Mouse (Mus musculus) brain, adult 2 months (tissue): ENCODE results near the gene Trcg1.

Experiments
- DNase-seq: peaks from one replicate; pipeline ENCODE4 v3.0.0; 2011; ENCODE audit warnings: low read depth, low spot score

Trcg1 gene

GRCm38 (mm10) chr9:57295666-57296065, 59.3 kb downstream of the Trcg1 start:
- no peak for DNase-seq

- no peak for DNase-seq
Observed at GRCm38 (mm10) chr9:57296277-57296676, 59.9 kb downstream of the Trcg1 start.

- DNase-seq: no peak
Observed at GRCm38 (mm10) chr9:57297938-57298337, 61.6 kb downstream of the Trcg1 start.
